Mouse (Mus musculus): ENCODE measurements around the gene Rabggta. TPM values are rescaled to one million over a fixed set of nuclear protein-coding genes. Genes with fewer than 3 reads are reported as not detected.

Gene Rabggta
- total RNA-seq (2023; ENCODE audit: inconsistent age) = 73.0 to 82.3 TPM (median 79.9 TPM) in 4 replicates

GRCm38 (mm10) chr14:55721700-55722437, at the start of gene Rabggta:
Gene Rabggta (minus strand): TSS chr14:55722263.

GRCm38 (mm10) chr14:55765696-55766095, 43.6 kb upstream of the Rabggta start, which contains the start of gene Ltb4r1:
Gene Ltb4r1 (plus strand): TSS chr14:55765962.

DNA sequence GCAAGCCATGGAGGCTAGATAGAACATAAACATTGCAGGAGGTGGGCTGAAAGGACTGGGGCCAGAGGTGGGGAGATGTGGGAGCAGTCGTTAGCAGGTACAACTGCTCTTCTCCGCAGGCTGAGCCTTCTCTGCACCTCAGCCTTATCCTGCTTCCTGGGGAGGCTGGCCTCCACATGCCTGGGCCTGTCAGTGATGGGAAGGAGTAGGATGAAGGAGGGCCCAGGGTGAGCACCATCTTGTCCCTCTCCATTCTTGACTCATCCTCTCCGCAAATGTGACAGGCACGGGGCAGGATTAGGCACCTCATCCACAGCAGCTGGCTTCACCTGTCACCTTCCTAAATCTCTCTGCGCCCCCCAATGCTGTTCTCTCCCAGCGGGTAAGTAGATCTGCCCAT, 39.1 kb upstream of the Rabggta start, which contains the start of gene Ltb4r2:
TSS of gene Ltb4r2 (plus strand) at position 266 of the 400 bp plus-strand sequence.

GRCm38 (mm10) chr14:55758363-55758784, 36.3 kb upstream of the Rabggta start, which contains the start of gene Cideb:
Gene Cideb (minus strand): TSS chr14:55758458.

GRCm38 (mm10) chr14:55745180-55745860, 23.3 kb upstream of the Rabggta start, which contains the start of the genes Dhrs1 and Nop9:
Gene Dhrs1 (minus strand): TSS chr14:55745690.
Gene Nop9 (plus strand): TSS chr14:55745693.

DNA sequence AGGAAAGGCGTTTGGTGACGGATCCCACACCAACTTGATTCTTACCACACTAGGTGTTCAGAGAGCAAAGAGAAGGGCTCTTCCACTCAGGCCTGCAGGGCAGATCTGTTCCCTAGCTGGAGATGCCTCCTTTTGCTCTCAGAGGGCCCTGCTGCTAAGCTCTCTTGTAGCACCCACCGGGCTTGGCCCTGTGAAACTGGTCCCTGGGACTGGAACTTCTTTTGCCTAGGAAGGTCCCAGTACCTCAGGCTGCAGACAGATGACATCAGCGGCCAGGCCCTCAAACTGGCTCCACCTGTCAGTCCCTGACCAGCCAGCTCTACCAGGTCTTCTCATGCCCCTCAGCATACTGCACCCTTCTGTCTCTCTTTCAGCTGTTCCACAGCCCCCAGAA, 8.3 kb downstream of the Rabggta start, which contains the start of gene Tgm1:
TSS of gene Tgm1 (minus strand) at position 198 of the 394 bp plus-strand sequence.

GRCm38 (mm10) chr14:55681160-55682117, 40.6 kb downstream of the Rabggta start, which contains the start of gene Tinf2:
Gene Tinf2 (minus strand): TSS chr14:55681820.

DNA sequence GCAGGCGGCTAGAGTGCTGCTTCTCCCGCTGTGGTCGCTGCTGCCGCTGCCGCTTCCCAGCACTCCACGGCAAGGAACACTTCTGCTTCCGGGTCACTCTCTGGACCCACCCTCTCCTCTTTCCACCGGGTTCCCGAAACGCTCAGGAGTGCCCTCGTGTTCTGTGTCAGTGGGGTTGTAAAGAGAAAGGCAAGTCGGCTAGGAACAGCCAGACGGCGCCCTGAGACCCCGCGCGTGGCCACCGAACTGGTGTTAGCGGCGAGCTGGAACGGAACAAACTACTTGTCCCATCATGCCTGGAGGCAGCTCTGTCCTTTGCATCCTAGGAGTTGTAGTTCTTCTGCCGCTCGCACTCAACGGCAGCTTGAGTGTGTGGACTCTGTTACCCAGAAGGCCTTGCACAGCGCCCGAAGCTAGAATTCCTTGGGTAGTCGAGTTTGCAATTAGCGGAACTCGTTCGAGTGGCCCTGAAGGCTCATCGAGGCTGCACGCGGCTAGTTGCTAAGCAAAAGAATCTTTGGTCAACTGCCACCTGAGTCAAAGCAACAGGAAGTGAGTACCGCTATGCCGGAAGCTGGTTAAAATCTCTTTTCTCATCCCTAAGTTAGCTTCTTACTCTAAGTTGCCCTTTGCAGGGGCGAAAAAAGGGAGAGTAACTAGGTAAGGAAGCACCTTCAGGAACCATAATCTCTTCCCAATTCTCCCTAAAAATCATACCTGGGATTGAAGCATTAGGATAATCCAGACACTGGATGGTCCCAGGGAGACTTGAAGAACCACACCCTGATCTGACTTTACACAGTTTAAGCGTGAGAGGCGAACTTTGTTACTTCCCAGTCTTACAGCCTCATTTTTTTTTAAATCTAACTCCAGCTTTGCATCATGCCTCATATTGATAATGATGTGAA, 50.0 kb downstream of the Rabggta start, which contains the start of the genes Gmpr2 and Nedd8:
TSS of gene Gmpr2 (plus strand) at position 109 of the 908 bp plus-strand sequence.
TSS of gene Nedd8 (minus strand) at position 292 of the 908 bp plus-strand sequence.

Other genes with a start within 250 kb of the Rabggta start
- 19.5 to 36.7 TPM (median 22.7 TPM) in 4 replicates for gene Dhrs4, start 243.5 kb downstream of the Rabggta start, total RNA-seq (2023; ENCODE audit: inconsistent age)
- 4.4 to 6.7 TPM (median 5.7 TPM) in 4 replicates for gene Carmil3, start 231.6 kb downstream of the Rabggta start, total RNA-seq (2023; ENCODE audit: inconsistent age)
- gene Cpne6, start 211.8 kb downstream of the Rabggta start, total RNA-seq (2023; ENCODE audit: inconsistent age) = not detected in 4 replicates
- gene Nrl, start 197.3 kb downstream of the Rabggta start, total RNA-seq (2023; ENCODE audit: inconsistent age) = not detected in 4 replicates
- 44.0 to 58.0 TPM (median 50.7 TPM) in 4 replicates for gene Pck2, start 182.0 kb downstream of the Rabggta start, total RNA-seq (2023; ENCODE audit: inconsistent age)
- gene Dcaf11, start 162.3 kb downstream of the Rabggta start, total RNA-seq (2023; ENCODE audit: inconsistent age) = 80.8 to 92.0 TPM (median 87.8 TPM) in 4 replicates
- gene A730061H03Rik, start 161.9 kb downstream of the Rabggta start, total RNA-seq (2023; ENCODE audit: inconsistent age) = 3.9 to 9.7 TPM (median 8.6 TPM) in 4 replicates
- gene Fitm1, start 146.6 kb downstream of the Rabggta start, total RNA-seq (2023; ENCODE audit: inconsistent age) = not detected in 4 replicates
- 237 to 297 TPM (median 278 TPM) in 4 replicates for gene Psme1, start 144.1 kb downstream of the Rabggta start, total RNA-seq (2023; ENCODE audit: inconsistent age)
- gene Emc9, start 137.0 kb downstream of the Rabggta start, total RNA-seq (2023; ENCODE audit: inconsistent age) = 4.8 to 8.4 TPM (median 7.1 TPM) in 4 replicates
- 270 to 386 TPM (median 320 TPM) in 4 replicates for gene Psme2, start 131.2 kb downstream of the Rabggta start, total RNA-seq (2023; ENCODE audit: inconsistent age)
- gene Rnf31, start 130.6 kb downstream of the Rabggta start, total RNA-seq (2023; ENCODE audit: inconsistent age) = 98.7 to 119 TPM (median 107 TPM) in 4 replicates
- gene Irf9, start 118.7 kb downstream of the Rabggta start, total RNA-seq (2023; ENCODE audit: inconsistent age) = 84.6 to 115 TPM (median 102 TPM) in 4 replicates
- 0.84 to 1.9 TPM (median 1.3 TPM) in 4 replicates for gene Rec8, start 104.2 kb downstream of the Rabggta start, total RNA-seq (2023; ENCODE audit: inconsistent age)
- gene Ipo4, start 86.3 kb downstream of the Rabggta start, total RNA-seq (2023; ENCODE audit: inconsistent age) = 42.8 to 71.0 TPM (median 59.7 TPM) in 4 replicates
- 1.2 to 6.3 TPM (median 3.5 TPM) in 4 replicates for gene Gm49378, start 84.4 kb downstream of the Rabggta start, total RNA-seq (2023; ENCODE audit: inconsistent age)
- 43.5 to 50.3 TPM (median 46.2 TPM) in 4 replicates for gene Tm9sf1, start 78.5 kb downstream of the Rabggta start, total RNA-seq (2023; ENCODE audit: inconsistent age)
- gene Tssk4, start 72.1 kb downstream of the Rabggta start, total RNA-seq (2023; ENCODE audit: inconsistent age) = 2.7 to 3.3 TPM (median 3.2 TPM) in 4 replicates
- gene Mdp1, start 61.8 kb downstream of the Rabggta start, total RNA-seq (2023; ENCODE audit: inconsistent age) = 48.6 to 57.5 TPM (median 51.4 TPM) in 4 replicates
- 21.8 to 29.4 TPM (median 27.7 TPM) in 4 replicates for gene Gmpr2, start 50.3 kb downstream of the Rabggta start, total RNA-seq (2023; ENCODE audit: inconsistent age)
- gene Nedd8, start 50.1 kb downstream of the Rabggta start, total RNA-seq (2023; ENCODE audit: inconsistent age) = 173 to 208 TPM (median 188 TPM) in 4 replicates
- 158 to 162 TPM (median 159 TPM) in 4 replicates for gene Tinf2, start 40.4 kb downstream of the Rabggta start, total RNA-seq (2023; ENCODE audit: inconsistent age)
- 1.2 to 3.0 TPM (median 1.2 TPM) in 4 replicates for gene Tgm1, start 8.3 kb downstream of the Rabggta start, total RNA-seq (2023; ENCODE audit: inconsistent age)
- gene Dhrs1, start 23.4 kb upstream of the Rabggta start, total RNA-seq (2023; ENCODE audit: inconsistent age) = 23.1 to 26.7 TPM (median 25.5 TPM) in 4 replicates
- 29.2 to 37.3 TPM (median 34.5 TPM) in 4 replicates for gene Nop9, start 23.4 kb upstream of the Rabggta start, total RNA-seq (2023; ENCODE audit: inconsistent age)
- not detected in 4 replicates for gene Cideb, start 36.2 kb upstream of the Rabggta start, total RNA-seq (2023; ENCODE audit: inconsistent age)
- gene Ltb4r2, start 39.2 kb upstream of the Rabggta start, total RNA-seq (2023; ENCODE audit: inconsistent age) = 0.22 to 0.84 TPM (median 0.36 TPM) in 3 of 4 replicates, not detected in the other
- not detected in 4 replicates for gene Ltb4r1, start 43.7 kb upstream of the Rabggta start, total RNA-seq (2023; ENCODE audit: inconsistent age)
- gene Adcy4, start 61.8 kb upstream of the Rabggta start, total RNA-seq (2023; ENCODE audit: inconsistent age) = 0.24 to 1.4 TPM (median 0.48 TPM) in 3 of 4 replicates, not detected in the other
- 86.4 to 109 TPM (median 93.4 TPM) in 4 replicates for gene Ripk3, start 66.6 kb upstream of the Rabggta start, total RNA-seq (2023; ENCODE audit: inconsistent age)
- gene Nfatc4, start 100.9 kb upstream of the Rabggta start, total RNA-seq (2023; ENCODE audit: inconsistent age) = not detected in 4 replicates
- 0.06 to 0.09 TPM in 2 of 4 replicates, not detected in the others for gene Nynrin, start 131.7 kb upstream of the Rabggta start, total RNA-seq (2023; ENCODE audit: inconsistent age)
- 0.22 TPM in 1 of 4 replicates, not detected in the others for gene Cbln3, start 162.1 kb upstream of the Rabggta start, total RNA-seq (2023; ENCODE audit: inconsistent age)
- gene Khnyn, start 162.7 kb upstream of the Rabggta start, total RNA-seq (2023; ENCODE audit: inconsistent age) = 92.3 to 98.0 TPM (median 96.5 TPM) in 4 replicates
- 25.6 to 37.3 TPM (median 31.5 TPM) in 4 replicates for gene Sdr39u1, start 178.0 kb upstream of the Rabggta start, total RNA-seq (2023; ENCODE audit: inconsistent age)
- 0.66 TPM in 1 of 4 replicates, not detected in the others for gene Cma1, start 222.4 kb upstream of the Rabggta start, total RNA-seq (2023; ENCODE audit: inconsistent age)
- gene Cma2, start 228.7 kb upstream of the Rabggta start, total RNA-seq (2023; ENCODE audit: inconsistent age) = not detected in 4 replicates

All from B cell, adult (primary cell).